Mouse (Mus musculus) midbrain, embryonic 15.5 days (tissue): Measurements from ENCODE around the gene Twnk. TPM values are rescaled to one million over a fixed set of nuclear protein-coding genes. Genes with fewer than 3 reads are reported as not detected.

ENCODE experiments used
- ATAC-seq: fragments of 200-750 bp; cut with Nextera tagmentation; replicated peaks from 2 replicates; pipeline ENCODE4 v1.8.0; 2017; ENCODE audit warnings: moderate TSS enrichment
- H3K27ac ChIP-seq: fragments of 300-500 bp; sonication (generic); 2 replicates; pipeline ENCODE4 v1.5.1; 2015; ENCODE audit warnings: mild to moderate bottlenecking, inconsistent platforms
- H3K27me3 ChIP-seq: fragments of 300-500 bp; sonication (generic); replicated peaks from 2 replicates; pipeline ENCODE4 v1.6.1; 2015; ENCODE audit warnings: inconsistent platforms
- H3K36me3 ChIP-seq: fragments of 300-500 bp; sonication (generic); replicated peaks from 2 replicates; pipeline ENCODE4 v1.6.1; 2015; ENCODE audit warnings: inconsistent platforms
- H3K4me1 ChIP-seq: fragments of 300-500 bp; sonication (generic); 2 replicates; pipeline ENCODE4 v1.6.1; 2015; ENCODE audit warnings: inconsistent platforms
- H3K4me2 ChIP-seq: fragments of 300-500 bp; sonication (generic); 2 replicates; pipeline ENCODE4 v1.6.1; 2015; ENCODE audit warnings: inconsistent platforms, mild to moderate bottlenecking, moderate library complexity
- H3K4me3 ChIP-seq: fragments of 300-500 bp; sonication (generic); 2 replicates; pipeline ENCODE4 v1.5.1; 2015; ENCODE audit warnings: mild to moderate bottlenecking, inconsistent platforms
- H3K9ac ChIP-seq: fragments of 300-500 bp; sonication (generic); 2 replicates; pipeline ENCODE4 v1.6.1; 2015; ENCODE audit warnings: mild to moderate bottlenecking, inconsistent platforms
- H3K9me3 ChIP-seq: fragments of 300-500 bp; sonication (generic); 2 replicates; pipeline ENCODE4 v1.6.1; 2016; ENCODE audit warnings: inconsistent platforms
- WGBS: fragments of 180-500 bp; shearing (Covaris S2); methylation state at CpG from one replicate; pipeline ENCODE4 v1.1.7; 2015; ENCODE audit warnings: mixed read lengths; 5-methylcytosine and 5-hydroxymethylcytosine counted together
- polyA plus RNA-seq: library from polyadenylated mRNA; unstranded; fragments of >200 nt; fragmentation: Nextera tagmentation; extraction: Ambion mirVana; gene quantifications from 2 replicates; pipeline ENCODE4 v1.2.1, GENCODE M21; 2015

Gene Twnk
- polyA plus RNA-seq, 1 experiment from 2014 or later = 17.2 TPM

- peak; percentile 95 for ATAC-seq
- Histone ChIP-seq H3K27ac (peak within 1 kb of the TSS; percentile 84), H3K9me3 (no peaks in the 10 kb centered on the region), H3K4me3 (peak within 1 kb of the TSS; percentile 96), H3K36me3 (peaks cover 13% of the 10 kb centered on the region), H3K9ac (peak within 1 kb of the TSS; percentile 79), H3K4me1 (peaks cover 35% of the 10 kb centered on the region), H3K27me3 (no peaks in the 10 kb centered on the region), H3K4me2 (peak within 1 kb of the TSS; percentile 96)
- under 1% methylated on average over 82 of the region's 82 CpGs for WGBS
These were observed 672 bp downstream of the Twnk start, which contains the start of gene Mrpl43 for GRCm38 (mm10) chr19:45005957-45006712. TSS of gene Mrpl43 (minus strand) at chr19:45006442.

- Histone ChIP-seq H3K4me1 (peaks cover 35% of the 10 kb centered on the region), H3K4me2 (peak overlapping the region; percentile 96), H3K27ac (peak overlapping the region; percentile 84), H3K4me3 (peak overlapping the region; percentile 96), H3K9me3 (no peaks in the 10 kb centered on the region), H3K27me3 (no peaks in the 10 kb centered on the region), H3K36me3 (peaks cover 12% of the 10 kb centered on the region), H3K9ac (no peak overlapping the region; the same call in 1 of the 2 replicates)
- 42% methylated on average over 17 of the region's 17 CpGs for WGBS
- no peak for ATAC-seq
These were observed 1.6 kb downstream of the Twnk start for GRCm38 (mm10) chr19:45007021-45007420.

- H3K9ac ChIP-seq = no peak overlapping the region; the same call in 1 of the 2 replicates
- ATAC-seq = no peak
- peak overlapping the region; percentile 96 for H3K4me2 ChIP-seq
- no peak overlapping the region for H3K27ac ChIP-seq
- H3K4me3 ChIP-seq = peak overlapping the region; percentile 96; the same call in 1 of the 2 replicates
- peaks cover 37% of the 10 kb centered on the region for H3K4me1 ChIP-seq
- H3K36me3 ChIP-seq = peaks cover 12% of the 10 kb centered on the region
- no peaks in the 10 kb centered on the region for H3K9me3 ChIP-seq
- H3K27me3 ChIP-seq = no peaks in the 10 kb centered on the region
- WGBS = 93% methylated on average over 20 of the region's 20 CpGs
These were observed 2.1 kb downstream of the Twnk start for GRCm38 (mm10) chr19:45007425-45008191.

GRCm38 (mm10) chr19:45010646-45011045 lies 5.2 kb downstream of the Twnk start:
- Histone ChIP-seq H3K9ac (no peak overlapping the region), H3K27ac (no peak overlapping the region), H3K4me1 (peaks cover 39% of the 10 kb centered on the region), H3K4me2 (no peak overlapping the region), H3K27me3 (0 out of 2 replicates have a peak, but pooled peaks cover 3% of the 10 kb centered on the region), H3K4me3 (no peak overlapping the region), H3K36me3 (peaks cover 7% of the 10 kb centered on the region; the same call in 1 of the 2 replicates), H3K9me3 (no peaks in the 10 kb centered on the region)
- ATAC-seq = no peak
- 89% methylated on average over 4 of the region's 4 CpGs for WGBS

- no peak overlapping the region for H3K9ac ChIP-seq
- H3K9me3 ChIP-seq = no peaks in the 10 kb centered on the region
- 0 out of 2 replicates have a peak, but pooled peaks cover 3% of the 10 kb centered on the region for H3K27me3 ChIP-seq
- peaks cover 7% of the 10 kb centered on the region; the same call in 1 of the 2 replicates for H3K36me3 ChIP-seq
- H3K4me2 ChIP-seq = no peak overlapping the region
- H3K27ac ChIP-seq = peak overlapping the region; percentile 67
- WGBS = 81% methylated on average over 8 of the region's 8 CpGs
- no peak for ATAC-seq
- peaks cover 46% of the 10 kb centered on the region for H3K4me1 ChIP-seq
- no peak overlapping the region for H3K4me3 ChIP-seq
These were observed 6.8 kb downstream of the Twnk start for GRCm38 (mm10) chr19:45012219-45012618.

GRCm38 (mm10) chr19:45012636-45013035 lies 7.2 kb downstream of the Twnk start:
- H3K4me3 ChIP-seq = no peak overlapping the region
- peak overlapping the region; percentile 67 for H3K27ac ChIP-seq
- no peaks in the 10 kb centered on the region for H3K9me3 ChIP-seq
- no peak for ATAC-seq
- H3K4me2 ChIP-seq = no peak overlapping the region
- H3K27me3 ChIP-seq = 0 out of 2 replicates have a peak, but pooled peaks cover 3% of the 10 kb centered on the region
- H3K36me3 ChIP-seq = peaks cover 7% of the 10 kb centered on the region; the same call in 1 of the 2 replicates
- H3K4me1 ChIP-seq = peaks cover 41% of the 10 kb centered on the region
- no peak overlapping the region for H3K9ac ChIP-seq
- 25% methylated on average over 6 of the region's 6 CpGs for WGBS

- Histone ChIP-seq H3K36me3 (peaks cover 6% of the 10 kb centered on the region; the same call in 1 of the 2 replicates), H3K9ac (no peak overlapping the region), H3K9me3 (no peaks in the 10 kb centered on the region), H3K4me1 (peaks cover 37% of the 10 kb centered on the region), H3K27ac (no peak overlapping the region), H3K4me3 (no peak overlapping the region), H3K4me2 (no peak overlapping the region), H3K27me3 (0 out of 2 replicates have a peak, but pooled peaks cover 3% of the 10 kb centered on the region)
- WGBS = 70% methylated on average over 6 of the region's 6 CpGs
- no peak for ATAC-seq
These were observed 8.2 kb downstream of the Twnk start for GRCm38 (mm10) chr19:45013581-45014225.

GRCm38 (mm10) chr19:45014335-45014971 lies 9.0 kb downstream of the Twnk start, which contains the start of gene Lzts2:
TSS of gene Lzts2 (plus strand) at chr19:45014414.
- Histone ChIP-seq H3K27me3 (0 out of 2 replicates have a peak, but pooled peaks cover 3% of the 10 kb centered on the region), H3K4me1 (peaks cover 39% of the 10 kb centered on the region), H3K36me3 (peaks cover 5% of the 10 kb centered on the region; the same call in 1 of the 2 replicates), H3K27ac (no peak within 1 kb of the TSS), H3K4me2 (peak within 1 kb of the TSS; percentile 87), H3K4me3 (peak within 1 kb of the TSS; percentile 33), H3K9me3 (no peaks in the 10 kb centered on the region), H3K9ac (peak within 1 kb of the TSS; percentile 35; the same call in 1 of the 2 replicates)
- 19% methylated on average over 10 of the region's 10 CpGs for WGBS
- no peak for ATAC-seq

GRCm38 (mm10) chr19:45014981-45015402 lies 9.5 kb downstream of the Twnk start:
- H3K4me1 ChIP-seq = peaks cover 39% of the 10 kb centered on the region
- H3K27ac ChIP-seq = no peak overlapping the region

GRCm38 (mm10) chr19:45015518-45016281 lies 10.2 kb downstream of the Twnk start:
- Histone ChIP-seq H3K4me1 (peaks cover 44% of the 10 kb centered on the region), H3K36me3 (peaks cover 5% of the 10 kb centered on the region; the same call in 1 of the 2 replicates), H3K4me2 (peak overlapping the region; percentile 87), H3K27ac (peak overlapping the region; percentile 93), H3K9ac (peak overlapping the region; percentile 25), H3K4me3 (peak overlapping the region; percentile 33), H3K9me3 (no peaks in the 10 kb centered on the region), H3K27me3 (0 out of 2 replicates have a peak, but pooled peaks cover 3% of the 10 kb centered on the region)
- 1% methylated on average over 34 of the region's 34 CpGs for WGBS
- ATAC-seq = no peak

More at GRCm38 (mm10) chr19:45014981-45015402, 9.5 kb downstream of the Twnk start:
- H3K9ac ChIP-seq = peak overlapping the region; percentile 35; the same call in 1 of the 2 replicates
- WGBS = under 1% methylated on average over 22 of the region's 25 CpGs
- H3K4me3 ChIP-seq = peak overlapping the region; percentile 33
- no peaks in the 10 kb centered on the region for H3K9me3 ChIP-seq
- ATAC-seq = no peak
- H3K27me3 ChIP-seq = 0 out of 2 replicates have a peak, but pooled peaks cover 3% of the 10 kb centered on the region
- H3K4me2 ChIP-seq = peak overlapping the region; percentile 87
- H3K36me3 ChIP-seq = peaks cover 5% of the 10 kb centered on the region; the same call in 1 of the 2 replicates
